Mouse (Mus musculus) right cerebral cortex, postnatal 10 days (tissue): ENCODE data around the gene Xkr7.

Experiments
- DNase-seq, 2 experiments: peaks; one replicate each; pipeline ENCODE4 v3.0.0; 2021; ENCODE audit warnings: low spot score in 2 of 2

Xkr7 gene

GRCm38 (mm10) chr2:153071491-153072184 is 40.0 kb downstream of the Xkr7 start:
- DNase-seq: peak; percentile 63 to 66

DNA sequence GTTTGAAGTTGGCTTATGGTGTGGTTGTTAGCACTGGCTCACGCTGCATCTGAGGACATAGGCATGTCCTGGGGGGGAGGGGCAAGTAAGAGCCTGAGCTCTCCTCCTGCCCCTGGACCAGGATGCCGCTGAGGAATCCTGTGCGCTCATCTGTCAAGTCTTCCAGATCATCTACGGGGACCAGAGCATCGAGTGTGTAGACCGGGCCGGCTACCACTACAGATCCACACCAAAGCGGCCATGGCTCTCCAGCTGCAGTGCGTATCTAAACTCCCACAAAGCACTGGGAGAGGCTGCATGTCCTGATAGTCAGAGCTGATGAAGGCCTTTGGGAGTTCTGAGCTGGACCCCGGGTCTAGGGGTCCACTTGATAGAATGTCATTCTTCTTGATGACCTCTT is 43.0 kb downstream of the Xkr7 start:
- no peak for DNase-seq

- DNase-seq: peak in 1 of 2 experiments; percentile 22
Observed at GRCm38 (mm10) chr2:153075961-153076360, 44.3 kb downstream of the Xkr7 start.

- DNase-seq: peak; percentile 68 to 83
Observed at GRCm38 (mm10) chr2:153080841-153081523, 49.3 kb downstream of the Xkr7 start.

DNA sequence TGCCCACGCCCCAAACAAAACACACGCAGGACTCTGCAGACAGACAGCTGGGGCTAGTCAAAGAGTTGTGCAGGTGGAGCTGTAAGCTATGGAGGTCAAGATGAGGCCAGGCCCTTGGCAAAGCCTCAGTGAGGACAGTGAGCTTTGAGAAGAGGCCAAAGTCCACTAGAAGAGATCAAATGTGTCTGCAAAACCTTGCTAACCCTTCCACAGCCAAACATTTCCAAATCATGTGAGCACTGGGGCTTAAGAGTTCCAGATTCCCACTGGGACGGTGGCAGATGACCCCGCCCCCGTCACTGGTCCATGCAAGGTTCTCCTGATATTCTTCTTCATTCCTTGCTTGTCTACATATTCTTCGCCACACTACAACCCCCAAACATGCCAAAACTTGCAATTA is 50.2 kb downstream of the Xkr7 start:
- DNase-seq: no peak

GRCm38 (mm10) chr2:153083275-153083674 is 51.6 kb downstream of the Xkr7 start:
- no peak for DNase-seq

GRCm38 (mm10) chr2:153083824-153084223 is 52.2 kb downstream of the Xkr7 start:
- DNase-seq: no peak

- DNase-seq: no peak
Observed at GRCm38 (mm10) chr2:153084261-153084976, 52.8 kb downstream of the Xkr7 start.

GRCm38 (mm10) chr2:153085556-153085955 is 53.9 kb downstream of the Xkr7 start:
- DNase-seq: no peak

DNA sequence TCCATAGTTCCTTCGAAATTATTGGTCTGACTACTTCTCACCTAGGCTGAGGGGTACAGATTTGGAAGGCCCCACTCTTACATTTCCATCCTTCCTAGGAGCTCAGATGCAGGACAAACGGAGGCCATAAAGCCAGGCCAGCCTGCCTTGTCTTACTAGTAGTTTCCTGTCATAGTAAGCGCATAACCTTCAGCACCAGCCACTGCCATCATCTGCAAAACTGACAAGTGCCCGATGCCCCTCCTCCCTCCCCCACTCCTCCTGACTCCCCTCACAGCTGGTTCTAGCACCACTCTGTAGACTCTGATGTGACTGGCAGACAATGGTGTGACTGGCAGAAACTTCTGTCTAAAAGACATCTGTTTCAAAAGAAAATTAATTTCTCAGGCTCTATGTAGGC is 54.5 kb downstream of the Xkr7 start:
- no peak for DNase-seq

GRCm38 (mm10) chr2:153087091-153087490 is 55.4 kb downstream of the Xkr7 start:
- DNase-seq: peak in 1 of 2 experiments; percentile 53

DNA sequence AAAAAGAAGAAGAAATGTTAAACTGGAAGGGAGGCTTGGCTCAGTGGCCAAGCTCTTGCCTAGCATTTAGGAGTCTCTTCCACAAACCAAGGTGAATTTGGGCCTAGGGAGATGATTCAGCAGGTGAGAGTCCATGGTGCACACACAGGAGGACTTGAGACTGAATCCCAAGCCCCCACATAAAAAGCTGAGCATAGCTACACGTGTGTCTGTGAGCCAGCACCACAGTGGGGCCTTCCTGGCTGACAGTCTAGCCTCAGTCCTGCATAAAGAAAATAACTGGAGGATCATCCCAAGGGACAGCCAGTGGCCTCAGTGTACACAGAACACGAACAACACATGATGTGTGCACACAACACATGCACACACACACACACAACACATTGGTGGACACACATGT is 57.7 kb downstream of the Xkr7 start:
- DNase-seq: no peak

GRCm38 (mm10) chr2:153090551-153091165 is 59.0 kb downstream of the Xkr7 start:
- peak in 1 of 2 experiments; percentile 48 for DNase-seq
